Mouse (Mus musculus): ENCODE results near the gene Olfr684.

Olfr684 gene

DNA sequence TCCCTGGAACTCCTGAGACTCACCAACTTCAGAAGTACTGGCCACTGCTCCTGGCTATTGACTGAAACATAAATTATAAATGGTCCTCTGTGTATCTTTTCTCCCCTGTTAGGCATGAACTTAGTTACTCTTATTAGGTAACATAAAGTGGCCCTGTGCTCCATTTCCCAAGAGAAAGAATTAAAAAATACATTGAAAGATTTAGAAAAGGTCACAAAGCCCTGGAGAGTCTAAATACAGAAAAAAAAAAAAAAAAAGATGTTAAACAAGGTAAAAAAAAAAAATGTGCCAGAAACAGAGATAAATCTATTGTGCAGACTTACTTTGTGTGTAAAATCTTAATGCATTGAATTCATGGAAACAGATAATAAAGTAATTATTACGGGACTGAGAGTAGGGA is at the start of gene Olfr684:
TSS of gene Olfr684 (minus strand) at position 101 of the 400 bp plus-strand sequence.
- in situ Hi-C loops (cut with MboI; ENCODE audit: unreplicated experiment in 2 of 2): no loop called here

DNA sequence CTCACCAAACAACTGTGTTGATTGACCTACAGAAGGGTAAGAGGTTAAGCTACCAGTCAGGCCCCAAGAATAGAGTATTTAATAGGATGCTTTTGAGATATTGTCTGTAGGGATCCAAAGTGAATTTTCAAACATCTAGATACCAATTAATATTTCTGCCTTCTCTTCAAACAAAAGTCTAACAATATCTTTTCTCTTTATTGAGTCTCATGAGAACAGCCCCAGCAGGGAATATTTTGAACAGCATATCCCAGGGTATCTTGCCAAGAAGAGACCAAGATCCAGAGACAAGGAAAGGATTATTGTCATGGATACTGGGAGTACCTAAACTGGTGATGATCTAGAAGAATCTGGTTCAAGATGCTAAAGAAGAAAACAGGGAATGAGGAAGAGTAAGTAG is 43.9 kb upstream of the Olfr684 start, which contains the start of gene Olfr686:
TSS of gene Olfr686 (minus strand) at position 101 of the 400 bp plus-strand sequence.
- in situ Hi-C loops (cut with MboI; ENCODE audit: unreplicated experiment in 2 of 2): no loop called here

DNA sequence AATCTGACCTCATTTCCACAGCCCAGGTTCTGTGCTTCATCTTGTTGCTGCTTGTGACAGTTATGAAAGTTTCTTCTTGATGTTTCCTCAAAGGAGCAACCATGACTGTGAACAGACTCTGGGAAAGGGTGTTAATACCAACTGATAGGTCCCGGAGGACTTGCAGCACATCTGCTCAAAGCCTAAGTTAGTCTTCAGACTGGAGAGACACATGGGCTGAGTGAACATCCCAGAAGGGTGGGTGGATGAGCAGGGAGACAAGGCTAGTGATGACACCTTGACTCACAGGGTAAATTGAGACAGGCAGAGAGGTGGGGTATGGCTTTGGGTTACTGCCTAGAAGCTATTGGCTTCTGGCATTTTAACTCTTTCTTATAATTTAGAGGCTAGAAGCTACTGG is 22.5 kb upstream of the Olfr684 start, which contains the start of gene Olfr685:
TSS of gene Olfr685 (minus strand) at position 101 of the 400 bp plus-strand sequence.
- in situ Hi-C loops (cut with MboI; ENCODE audit: unreplicated experiment in 2 of 2): no loop called here

DNA sequence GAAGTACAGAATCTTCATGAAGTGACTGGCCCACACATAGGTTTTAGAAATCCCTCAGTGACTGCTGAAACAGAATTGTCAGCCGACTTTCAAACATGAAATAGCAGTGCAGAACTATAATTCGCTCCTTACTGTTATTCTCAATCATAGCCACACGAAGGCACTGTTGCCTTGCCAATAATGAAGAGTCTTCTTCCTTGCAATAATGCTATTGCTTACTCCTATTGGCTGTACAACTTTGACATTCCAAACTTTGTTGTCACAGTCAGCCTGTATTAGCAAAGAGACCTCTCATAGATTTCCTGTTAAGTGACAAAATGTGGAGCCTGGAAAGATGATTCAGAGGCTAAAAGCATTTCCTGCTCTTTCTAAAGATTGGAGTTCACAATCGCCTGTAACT is 7.3 kb upstream of the Olfr684 start:
- in situ Hi-C loops (cut with MboI; ENCODE audit: unreplicated experiment in 2 of 2): no loop called here

DNA sequence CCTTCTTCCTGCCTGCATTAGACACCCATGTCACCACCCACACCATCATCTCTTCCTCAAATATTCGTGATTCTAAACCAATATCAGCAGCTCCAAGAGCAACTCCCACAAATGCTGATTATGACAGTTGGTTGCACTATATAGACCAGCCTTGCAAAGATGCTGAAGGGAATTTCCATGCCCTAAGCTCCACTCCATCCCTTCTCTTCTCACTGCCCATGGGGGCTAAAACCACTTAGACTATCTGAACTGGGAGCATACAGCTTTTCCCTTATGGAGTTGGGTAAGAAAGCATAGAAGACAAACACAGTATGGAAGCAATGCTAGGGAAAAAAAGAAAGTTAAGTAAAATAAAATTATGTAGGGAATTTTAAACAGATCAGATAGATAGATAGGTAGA is 16.5 kb downstream of the Olfr684 start, which contains the start of gene Olfr683:
TSS of gene Olfr683 (minus strand) at position 101 of the 400 bp plus-strand sequence.
- in situ Hi-C loops (cut with MboI; ENCODE audit: unreplicated experiment in 2 of 2): no loop called here

DNA sequence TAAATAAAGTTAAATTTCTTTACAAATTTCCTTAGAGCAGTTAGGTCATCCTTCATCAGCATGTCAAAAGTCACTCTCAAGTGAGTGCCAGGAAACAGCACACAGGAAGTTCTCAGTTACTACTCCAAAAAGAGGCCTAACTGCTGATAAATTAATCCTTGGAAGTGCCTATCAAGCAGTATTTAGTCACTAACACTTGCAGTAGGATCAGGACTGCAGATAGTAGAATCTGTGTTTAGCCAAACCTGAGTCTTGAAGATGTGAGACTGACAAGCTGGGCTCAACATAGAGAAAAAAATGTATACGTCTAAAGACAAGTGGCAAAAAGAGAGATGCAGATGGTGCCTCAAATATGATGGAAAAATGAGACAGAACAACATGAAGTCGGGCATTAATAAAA is 22.2 kb downstream of the Olfr684 start:
- in situ Hi-C loops (cut with MboI; ENCODE audit: unreplicated experiment in 2 of 2): no loop called here

DNA sequence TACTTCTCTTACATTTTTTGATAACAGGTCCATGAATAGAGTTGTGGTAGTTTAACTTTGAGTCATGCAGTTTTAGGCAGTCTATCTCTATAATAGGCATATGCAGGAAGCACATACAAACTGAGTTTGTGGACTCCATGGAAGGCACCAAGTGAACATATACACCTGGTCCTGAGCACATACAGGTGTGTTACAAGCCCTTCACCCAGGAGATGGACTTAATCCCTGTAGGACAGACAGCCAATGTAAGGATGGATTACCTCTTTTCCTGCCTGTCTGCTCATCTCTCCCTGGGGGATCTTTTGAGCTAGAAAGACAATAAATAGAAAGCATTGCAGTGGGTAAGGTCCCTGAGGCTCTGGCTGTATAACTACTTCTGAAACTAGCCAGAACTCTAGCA is 46.9 kb downstream of the Olfr684 start, which contains the start of gene Olfr681:
TSS of gene Olfr681 (plus strand) at position 301 of the 400 bp plus-strand sequence.
- in situ Hi-C loops (cut with MboI; ENCODE audit: unreplicated experiment in 2 of 2): no loop called here
